Mouse (Mus musculus) liver (tissue): ENCODE measurements around the gene Cog6.

Experiments
- DNase-seq: peaks from one replicate; pipeline ENCODE4 v3.0.0-alpha.2; 2020; ENCODE audit warnings: mixed read lengths

Gene Cog6

DNA sequence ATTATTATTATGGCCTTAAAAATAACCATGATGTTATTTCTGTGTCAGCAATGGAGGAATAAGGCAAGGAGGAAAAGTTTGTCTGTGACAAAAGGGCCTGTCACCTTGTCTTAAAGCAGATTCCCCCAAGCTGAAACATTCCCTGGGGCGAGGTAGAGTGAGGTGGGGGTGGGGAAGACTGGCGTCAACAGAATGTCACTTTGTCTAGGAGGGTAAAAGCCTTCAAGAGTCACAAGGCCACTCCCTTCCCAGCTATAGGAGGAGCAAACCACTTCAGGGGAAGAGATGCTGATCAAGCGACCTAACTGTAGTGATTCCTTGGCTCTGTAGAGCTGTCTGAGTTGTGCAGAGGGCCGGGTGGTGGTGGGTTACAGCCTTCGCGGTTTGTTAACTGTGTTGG lies 14.5 kb upstream of the Cog6 start:
- DNase-seq = no peak

DNA sequence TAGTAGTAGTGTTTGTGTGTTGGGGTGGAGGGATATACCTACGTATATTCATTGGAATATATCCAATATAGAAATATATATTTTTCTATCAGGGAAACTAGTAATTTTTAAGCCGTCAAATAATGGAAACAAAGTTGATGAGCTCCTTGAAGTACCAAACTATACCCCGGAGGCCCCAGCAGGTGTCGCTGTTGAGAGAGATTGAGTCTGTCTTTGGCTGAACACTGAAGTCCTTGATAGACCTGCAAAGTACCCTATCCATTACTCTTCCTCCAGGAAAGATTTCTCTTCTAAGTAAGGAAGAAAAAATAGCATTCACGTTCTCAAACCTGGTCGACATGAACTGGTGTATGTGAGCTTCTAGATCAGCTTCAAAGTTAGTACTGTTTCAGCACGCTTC lies 12.0 kb upstream of the Cog6 start:
- peak; percentile 68 for DNase-seq

DNA sequence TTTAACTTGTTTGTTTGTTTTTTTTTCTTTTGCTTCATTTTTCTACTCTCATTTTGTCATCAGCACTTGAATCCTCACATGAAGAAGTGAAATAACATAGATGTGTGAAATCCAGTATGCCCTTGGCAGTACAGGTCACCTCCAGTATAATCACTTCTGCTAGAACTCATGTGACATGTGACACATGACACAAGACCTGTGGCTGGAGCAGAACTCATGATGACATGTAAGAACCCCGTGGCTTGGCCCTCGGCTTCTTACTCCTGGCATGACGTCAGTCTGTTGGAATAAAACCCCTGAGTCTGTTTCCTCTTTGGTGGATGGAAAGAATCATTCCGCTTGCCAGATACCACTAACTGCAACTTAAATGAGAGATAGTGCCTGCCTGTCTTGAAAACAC lies 10.3 kb upstream of the Cog6 start:
- no peak for DNase-seq

DNA sequence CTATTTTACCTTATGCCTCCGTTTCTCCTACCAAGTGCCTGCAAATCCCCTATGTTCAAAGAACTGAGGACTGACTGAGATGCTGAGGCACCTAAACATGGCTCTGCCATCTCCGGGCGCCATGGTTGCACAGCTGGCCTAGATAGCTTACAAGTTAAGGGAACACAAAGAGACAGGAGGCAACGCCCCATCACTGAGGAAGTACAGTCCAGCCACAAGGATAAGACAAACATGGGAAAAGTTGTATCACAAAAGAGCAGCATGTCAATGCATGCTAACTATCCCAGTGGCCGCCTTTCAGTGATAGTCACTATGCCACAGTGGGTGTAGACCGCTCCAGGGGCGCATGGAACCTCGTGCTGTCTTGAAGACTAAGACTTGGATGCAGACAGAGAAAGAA lies 9.6 kb downstream of the Cog6 start:
- DNase-seq = no peak

DNA sequence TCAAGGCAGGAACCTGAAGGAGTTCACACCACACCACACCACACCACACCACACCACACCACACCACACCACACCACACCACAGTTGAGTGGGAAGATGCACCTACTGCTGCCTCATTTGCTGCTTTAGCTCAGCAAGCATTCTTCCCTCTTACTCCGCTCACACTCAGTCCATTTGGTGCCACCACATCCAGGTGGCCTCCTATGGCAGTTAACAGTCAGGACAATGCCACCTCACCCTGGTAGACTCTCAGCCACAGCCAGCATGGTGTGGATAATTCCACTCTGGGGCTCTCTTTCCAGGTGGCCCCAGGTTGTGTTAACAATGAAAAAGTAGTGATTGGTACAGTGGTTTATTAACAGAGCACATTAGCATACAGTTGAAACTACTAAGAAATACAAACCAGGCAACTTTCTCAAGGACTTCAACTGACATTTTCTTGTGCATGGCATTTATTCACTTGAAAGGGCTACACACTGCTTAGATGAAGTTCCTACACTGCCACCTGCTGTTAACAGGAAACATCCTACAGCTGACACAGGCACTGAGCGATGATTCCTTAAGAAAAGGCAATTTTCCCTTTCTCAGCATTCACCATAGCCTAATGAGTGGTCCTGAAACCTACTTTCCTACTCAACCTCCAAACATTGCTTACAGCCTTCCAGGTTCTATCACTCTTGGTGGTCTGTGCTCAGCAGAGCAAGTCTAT lies 12.5 kb downstream of the Cog6 start:
- no peak for DNase-seq

DNA sequence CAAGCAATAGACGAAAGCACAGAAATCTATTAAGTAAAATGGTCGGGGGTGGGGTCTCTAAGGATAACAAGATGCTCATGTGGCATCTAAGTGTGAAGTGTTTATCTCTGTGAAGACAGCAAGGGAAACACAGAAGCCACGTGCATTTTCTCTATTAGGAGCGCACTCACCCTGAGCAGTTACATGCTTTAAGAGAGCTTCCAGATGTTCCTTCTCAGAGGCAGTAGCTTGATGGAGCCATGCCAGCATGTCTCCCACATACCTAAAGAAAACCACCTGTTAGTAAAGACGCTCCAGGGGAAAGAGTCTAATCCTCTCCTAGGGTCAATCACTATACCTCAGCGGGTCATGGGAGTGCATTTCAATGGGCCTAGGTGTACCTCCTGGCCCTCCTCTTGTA lies 15.0 kb downstream of the Cog6 start:
- DNase-seq = no peak

DNA sequence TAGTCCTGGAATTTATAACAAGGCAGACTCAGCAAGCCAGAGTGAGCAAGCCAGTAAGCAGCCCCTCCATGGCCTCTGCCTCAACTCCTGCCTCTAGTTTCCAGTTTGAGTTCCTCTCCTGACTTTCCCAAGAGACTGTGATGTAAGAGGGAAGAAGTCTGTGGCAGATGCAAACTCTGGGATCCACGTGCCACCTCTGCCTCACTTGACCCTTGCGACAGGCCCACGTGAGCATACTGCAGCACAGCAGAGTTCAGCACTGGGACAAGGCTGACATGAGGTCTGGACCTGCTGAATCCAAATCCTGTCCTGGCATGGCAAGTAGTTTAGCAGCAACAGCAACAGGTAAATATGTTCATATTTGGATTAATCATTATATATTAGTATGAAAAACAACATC lies 17.0 kb downstream of the Cog6 start:
- no peak for DNase-seq

DNA sequence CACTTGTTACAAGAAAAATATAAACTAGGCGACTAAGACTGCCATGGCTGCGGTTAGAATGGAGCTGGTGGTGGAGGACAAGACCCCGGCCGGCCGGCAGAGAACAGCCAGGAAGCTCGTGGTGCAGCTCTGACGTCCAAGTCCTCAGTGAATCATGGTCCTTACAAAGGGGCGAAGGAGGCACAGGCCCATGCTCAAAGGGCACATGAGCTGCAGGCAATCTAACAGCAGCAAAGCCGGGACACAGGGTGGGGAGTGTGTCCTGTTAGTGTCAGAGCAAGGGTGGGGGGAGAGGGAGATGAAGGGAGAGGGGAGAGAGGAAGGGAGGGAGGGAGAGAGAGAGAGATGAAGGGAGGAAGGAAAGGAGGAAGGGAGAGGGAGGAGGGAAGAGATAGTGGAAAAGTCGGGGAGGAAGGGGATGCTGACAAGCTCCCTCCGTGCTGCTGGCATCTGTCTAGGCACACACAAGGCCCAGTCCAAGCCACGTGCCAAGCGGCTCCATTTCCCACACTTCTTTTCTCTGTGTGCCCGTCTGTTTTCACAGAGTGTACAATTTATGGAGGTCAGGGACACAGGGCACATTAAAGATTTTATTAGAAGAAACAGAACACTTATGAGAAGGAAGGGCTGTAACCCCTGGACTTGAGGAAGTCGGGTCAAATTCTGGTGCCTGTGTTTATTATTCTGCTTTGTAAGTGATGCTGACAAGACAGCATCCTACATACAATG lies 17.9 kb downstream of the Cog6 start:
- no peak for DNase-seq

DNA sequence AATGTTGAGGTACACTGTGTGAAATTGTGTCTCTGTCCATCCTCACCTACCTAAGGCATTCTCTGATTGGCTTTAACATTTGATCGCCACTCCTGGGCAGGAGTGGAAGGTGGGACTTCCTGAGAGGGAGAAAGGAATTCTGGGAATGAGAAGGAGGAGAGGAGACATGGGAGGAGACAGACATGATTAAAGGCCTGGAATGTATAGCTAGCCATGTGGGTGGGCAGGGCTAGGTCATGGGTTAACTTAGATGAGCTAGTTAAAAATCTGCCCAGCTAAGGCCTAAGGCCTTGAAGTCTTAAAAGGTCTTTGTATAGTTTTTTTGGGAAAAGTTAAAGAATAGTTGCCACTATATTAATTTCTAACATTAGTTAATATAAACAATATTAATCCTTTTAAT lies 19.7 kb downstream of the Cog6 start:
- no peak for DNase-seq

DNA sequence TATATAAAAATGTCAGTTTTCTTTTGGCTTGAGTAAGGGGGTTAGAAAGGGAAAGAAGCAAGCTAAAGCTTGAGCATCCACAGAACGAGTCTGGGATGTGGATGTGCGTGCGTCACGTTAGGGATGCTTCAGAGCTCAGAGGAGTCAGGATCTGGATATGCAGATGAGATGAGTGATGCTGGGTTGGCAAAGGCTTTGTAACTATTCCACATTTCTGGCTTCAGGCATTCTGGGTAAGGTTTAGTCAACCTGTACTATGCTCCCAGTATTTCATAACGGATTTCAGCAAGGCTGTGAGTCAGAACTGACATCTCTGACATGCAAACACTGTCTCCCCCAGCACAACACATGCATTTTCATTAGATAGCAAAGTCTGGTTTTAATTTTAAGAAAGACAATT lies 20.4 kb downstream of the Cog6 start:
- DNase-seq = no peak

DNA sequence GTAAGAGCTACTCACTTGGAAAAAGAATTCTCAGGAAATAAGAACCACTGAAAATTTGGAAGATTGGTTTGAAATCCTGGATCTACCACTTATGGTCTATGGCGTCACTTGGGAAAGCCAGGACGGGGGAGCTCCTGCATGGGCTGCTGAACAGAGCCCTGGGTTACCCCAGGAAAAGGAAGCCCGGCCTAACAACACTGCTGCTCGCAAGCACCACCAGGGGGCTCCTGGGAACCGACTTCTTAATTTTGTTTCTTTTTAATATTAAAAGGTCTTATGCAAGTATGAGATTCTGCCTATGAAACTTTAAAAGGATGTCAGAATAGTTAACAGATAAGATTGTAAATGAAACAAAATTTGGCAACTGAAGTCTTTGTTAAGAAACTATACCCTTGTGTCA lies 22.4 kb downstream of the Cog6 start:
- DNase-seq = no peak

DNA sequence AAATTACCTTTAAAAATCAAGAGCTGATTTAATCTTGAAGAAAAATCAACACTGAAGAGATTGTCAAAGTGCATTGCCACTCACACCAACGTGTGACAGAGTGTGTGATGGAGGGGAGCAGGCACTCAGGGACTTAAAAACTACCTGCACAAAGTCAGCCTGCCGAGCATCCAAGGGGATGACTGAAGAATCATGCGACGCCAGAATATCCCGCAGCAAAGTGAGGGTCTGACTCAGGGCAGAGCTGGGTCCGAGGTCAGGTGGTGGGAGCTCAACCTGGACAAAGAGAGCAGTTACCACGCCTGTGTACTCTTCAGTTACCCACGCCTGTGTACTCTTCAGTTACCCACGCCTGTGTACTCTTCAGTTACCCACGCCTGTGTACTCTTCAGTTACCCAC lies 23.7 kb downstream of the Cog6 start:
- DNase-seq = no peak

DNA sequence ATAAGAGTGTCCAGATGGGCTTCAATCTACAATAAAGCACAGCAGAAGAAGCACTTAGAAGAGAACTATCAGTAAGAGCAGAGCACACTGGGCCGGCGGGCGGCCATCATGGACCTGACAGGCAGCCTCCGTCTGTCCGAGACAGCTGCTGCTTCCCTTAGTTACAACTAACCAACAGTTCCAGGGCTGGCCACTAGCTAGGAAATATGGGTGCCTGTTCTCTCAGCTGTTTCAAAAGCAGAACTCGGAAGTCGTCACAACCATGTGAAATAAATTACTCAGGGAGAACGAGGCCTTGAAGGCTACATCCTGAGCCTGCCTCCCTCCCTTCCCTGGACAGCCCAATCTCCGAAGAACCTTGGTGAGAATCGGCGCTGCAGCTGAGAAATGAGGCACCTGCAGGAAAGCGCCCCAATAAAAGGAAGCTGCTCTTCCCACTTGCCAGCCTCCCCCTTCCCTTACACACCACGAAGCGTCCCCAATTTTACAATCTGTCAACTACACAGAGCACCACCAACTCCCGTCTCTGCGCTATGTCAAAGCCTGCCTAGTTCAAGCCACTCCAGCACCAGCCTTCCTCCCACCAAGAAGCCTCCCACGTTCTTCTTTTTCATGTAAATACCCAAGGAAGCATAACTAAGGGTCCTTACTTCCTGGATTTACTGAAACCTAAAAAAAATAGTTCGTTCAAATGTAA lies 26.8 kb downstream of the Cog6 start:
- no peak for DNase-seq

DNA sequence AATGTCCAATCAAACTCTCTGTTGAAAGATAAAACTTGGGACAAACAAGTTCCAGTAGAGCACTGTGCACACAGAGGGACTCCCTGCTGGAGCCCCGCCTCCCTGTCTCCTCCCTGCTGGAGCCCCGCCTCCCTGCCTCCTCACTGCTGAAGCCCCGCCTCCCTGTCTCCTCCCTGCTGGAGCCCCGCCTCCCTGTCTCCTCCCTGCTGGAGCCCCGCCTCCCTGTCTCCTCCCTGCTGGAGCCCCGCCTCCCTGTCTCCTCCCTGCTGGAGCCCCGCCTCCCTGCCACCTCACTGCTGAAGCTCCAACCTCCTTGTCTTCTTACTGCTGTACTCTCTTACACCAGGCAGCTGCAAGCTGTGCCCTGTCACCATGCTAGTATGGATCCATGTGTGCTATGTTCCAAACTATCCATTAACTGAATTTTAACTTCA lies 31.5 kb downstream of the Cog6 start:
- DNase-seq = peak; percentile 87

DNA sequence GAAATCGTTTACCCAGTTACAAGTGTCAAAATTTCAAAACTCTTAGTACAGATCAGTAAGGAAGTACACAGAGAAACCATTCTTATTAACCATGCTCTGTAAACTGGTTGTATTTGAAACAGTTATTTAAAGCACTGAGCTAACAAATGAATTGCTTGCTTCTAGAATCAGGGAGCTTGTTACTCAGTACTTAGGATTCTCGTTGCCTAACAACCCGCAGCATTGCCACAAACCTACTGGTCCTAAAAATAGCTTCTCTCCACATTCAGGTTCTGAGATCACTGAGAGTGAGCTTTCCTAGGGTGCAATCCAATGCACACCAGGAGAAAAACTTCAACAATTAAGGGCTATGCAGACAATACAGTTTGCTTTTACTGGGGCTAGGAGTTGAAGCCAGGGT lies 33.3 kb downstream of the Cog6 start:
- no peak for DNase-seq

DNA sequence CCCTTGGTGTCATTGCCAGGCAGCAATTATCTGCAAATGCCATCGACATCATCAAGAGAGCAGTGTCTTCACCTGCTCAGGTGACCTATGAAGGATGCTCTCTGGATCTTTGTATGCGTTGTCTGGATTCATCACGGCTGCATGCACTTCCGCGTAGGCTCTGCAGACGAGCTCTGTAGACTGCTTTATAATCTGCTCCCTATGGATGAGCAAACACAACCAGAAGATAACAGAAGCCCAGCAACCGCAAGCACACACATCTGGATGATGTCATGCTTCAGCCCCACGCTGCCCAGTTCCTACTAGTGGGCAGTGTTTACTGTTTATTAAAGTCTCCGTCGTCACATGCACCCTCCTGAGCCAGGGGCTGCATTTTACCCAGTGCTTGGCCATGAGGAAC lies 34.0 kb downstream of the Cog6 start:
- no peak for DNase-seq

DNA sequence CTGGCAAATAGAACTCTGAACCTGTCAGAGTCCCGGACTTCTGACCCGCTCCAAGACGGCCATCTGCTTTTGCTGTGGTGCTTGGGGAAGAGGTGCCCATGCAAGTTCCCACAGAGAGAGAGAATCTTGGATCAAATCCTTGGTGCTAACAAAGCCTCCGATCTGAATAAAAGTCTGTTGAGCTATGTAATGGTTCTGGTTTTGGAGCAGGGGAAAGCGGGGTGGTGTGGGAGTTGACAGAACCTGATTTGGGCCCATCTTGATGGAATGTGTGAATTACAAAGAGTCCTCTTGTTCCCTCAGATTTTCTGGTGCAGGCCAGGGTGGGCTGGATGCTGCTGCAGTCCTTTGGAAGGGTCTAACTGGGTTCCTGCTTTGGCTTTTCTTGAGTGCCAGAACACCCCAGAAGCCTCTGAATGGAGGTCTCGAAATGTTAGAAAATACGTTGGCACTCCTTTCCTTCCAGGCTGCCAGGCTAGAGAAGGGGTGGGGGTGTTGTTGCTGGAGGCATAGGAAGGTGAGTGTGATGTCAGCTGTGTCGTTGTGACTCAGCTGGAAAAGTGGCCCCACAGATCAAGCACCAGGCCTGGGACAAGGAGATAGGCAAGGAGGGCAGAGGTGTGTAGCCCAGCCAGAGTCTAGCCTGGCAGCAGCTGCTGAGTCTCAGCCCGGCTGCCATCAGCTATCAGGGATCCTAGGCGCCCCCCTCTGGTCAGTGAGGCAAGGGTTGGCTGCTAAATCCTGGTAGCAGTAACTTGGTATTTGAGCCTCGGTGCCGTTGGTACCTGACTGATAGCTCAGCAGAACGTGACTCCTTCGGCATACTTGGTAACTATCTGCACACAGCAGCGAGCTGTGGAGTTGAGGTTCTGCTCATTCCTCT lies 42.1 kb downstream of the Cog6 start:
- DNase-seq = peak; percentile 70

DNA sequence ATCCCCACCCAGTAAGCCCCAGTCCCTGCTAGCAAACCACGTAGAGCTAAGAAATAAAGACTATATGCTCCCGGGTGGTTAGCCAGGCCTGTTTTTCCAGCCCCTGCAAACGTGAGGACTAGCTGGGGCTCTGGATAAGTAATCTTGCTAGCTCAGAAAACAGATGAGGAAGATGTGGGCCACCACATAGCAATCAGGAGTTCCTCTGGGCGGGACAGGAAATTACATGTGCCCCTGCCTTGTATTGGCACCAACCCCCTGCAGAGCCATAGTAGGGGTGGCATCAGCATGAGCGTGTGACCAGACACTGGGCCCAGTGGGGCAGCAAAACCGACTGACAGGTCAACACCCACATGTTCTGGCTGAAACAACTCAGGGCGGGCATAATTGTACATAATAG lies 44.1 kb downstream of the Cog6 start:
- DNase-seq = no peak

DNA sequence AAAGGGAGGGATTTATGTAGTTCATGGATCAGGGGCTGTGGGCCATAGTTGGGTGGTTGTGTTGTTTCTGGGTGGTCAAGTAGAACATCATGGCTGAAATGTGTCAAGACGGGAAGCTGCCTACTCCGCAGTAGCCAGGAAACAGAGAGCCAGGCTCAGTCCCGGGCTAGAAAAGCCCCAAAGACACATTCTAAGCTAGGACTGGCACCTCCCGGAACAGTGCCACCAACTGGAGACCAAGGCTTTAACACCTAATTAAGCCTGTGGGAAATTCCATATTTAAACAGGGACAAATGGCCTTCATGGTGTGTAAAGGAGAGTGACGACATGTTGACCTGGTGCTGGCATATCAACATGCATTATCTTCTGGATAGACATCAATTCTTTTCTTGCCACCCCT lies 50.0 kb downstream of the Cog6 start:
- DNase-seq = no peak

DNA sequence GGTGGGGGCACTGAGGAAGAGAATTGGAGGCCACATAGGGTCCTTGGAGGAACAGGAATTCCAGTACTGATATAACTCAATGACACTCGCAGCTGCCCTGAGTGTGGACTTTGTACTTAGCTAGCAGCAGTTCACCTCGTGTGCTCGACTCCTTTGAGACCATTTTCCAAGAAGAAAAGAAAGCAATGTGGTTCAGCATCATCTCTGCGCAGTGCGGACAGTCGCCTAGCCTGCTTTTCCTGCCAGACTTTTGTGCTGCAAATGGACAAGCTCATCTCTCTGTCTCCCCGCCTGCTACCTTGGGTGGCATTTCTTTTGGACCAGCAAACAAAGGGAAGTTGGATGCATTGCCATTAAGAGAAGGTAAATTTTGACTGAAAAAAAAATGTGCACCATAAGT lies 52.8 kb downstream of the Cog6 start:
- no peak for DNase-seq

DNA sequence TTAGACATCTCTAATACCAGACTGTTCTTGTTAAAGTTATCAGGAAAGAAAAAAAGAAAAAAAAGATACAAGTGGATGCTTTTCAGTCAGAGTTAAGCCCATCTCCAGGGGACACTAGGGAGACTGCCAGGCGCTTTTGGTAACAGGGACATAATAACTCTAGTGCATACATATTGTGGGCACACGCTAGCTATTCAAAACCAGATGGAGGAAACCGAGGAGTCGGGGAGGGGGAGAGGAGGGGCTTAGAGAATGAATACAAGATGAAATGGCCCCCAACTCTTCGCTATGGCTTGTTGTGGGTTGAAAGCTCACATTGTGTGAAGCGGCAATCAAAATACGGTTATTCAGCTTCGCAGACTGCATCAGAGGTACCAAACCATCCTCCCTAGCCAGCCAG lies 53.6 kb downstream of the Cog6 start:
- no peak for DNase-seq

DNA sequence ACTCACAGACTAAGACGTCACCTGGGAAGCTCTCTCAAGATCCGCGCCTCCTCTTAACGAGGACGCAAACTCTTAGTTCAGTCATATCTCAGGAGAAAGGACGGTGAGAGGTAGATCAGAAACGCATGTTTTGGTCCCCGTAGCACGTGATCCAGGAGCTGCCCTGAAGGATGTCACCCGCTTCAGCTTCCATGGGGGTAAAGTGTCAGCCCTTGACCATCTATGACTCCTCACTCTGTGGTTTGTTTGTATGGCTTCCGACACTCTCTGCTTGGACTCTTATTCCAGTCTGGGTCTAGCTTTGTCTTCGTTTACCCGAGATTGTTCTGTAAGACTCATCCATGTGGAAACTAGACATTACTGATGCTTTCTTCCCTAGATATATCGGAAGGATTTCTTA lies 54.6 kb downstream of the Cog6 start:
- DNase-seq = no peak

DNA sequence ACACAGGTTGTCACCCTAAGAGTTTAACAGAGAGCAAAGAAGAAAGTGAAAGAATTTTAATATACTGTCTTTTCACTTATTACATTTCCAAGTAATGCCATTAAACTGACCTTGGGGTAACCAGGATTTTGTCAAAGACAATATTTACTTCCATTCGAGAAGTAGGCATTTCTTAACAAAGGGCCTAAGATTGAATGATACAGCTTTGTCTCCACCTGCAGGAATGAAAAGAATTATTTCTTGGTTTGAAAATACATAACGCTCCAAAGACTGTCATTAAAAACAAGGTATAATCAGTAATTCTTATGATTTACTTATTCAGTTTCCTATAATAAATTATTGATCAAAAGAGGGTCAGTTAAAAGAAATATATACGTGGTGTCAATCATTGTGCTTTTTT lies 55.4 kb downstream of the Cog6 start:
- DNase-seq = no peak
